Mouse (Mus musculus): ENCODE measurements around the gene Csf1.
A peak's percentile ranks its signal among the peaks of the same experiment; 100 is the strongest.

Csf1 gene

GRCm38 (mm10) chr3:107778016-107778415 lies 17.7 kb upstream of the Csf1 start:
- no peak for DNase-seq

- DNase-seq: no peak
Measured at GRCm38 (mm10) chr3:107776295-107776694, 16.0 kb upstream of the Csf1 start.

GRCm38 (mm10) chr3:107775736-107776135 lies 15.5 kb upstream of the Csf1 start:
- DNase-seq: no peak

GRCm38 (mm10) chr3:107775056-107775455 lies 14.8 kb upstream of the Csf1 start:
- DNase-seq: no peak

- no peak for DNase-seq
Measured at GRCm38 (mm10) chr3:107772860-107773259, 12.6 kb upstream of the Csf1 start.

GRCm38 (mm10) chr3:107769692-107770091 lies 9.4 kb upstream of the Csf1 start:
- DNase-seq: no peak

GRCm38 (mm10) chr3:107768104-107768989 lies 8.1 kb upstream of the Csf1 start:
- no peak for DNase-seq

GRCm38 (mm10) chr3:107766804-107767203 lies 6.5 kb upstream of the Csf1 start:
- DNase-seq: no peak

GRCm38 (mm10) chr3:107765979-107766378 lies 5.7 kb upstream of the Csf1 start:
- no peak for DNase-seq

GRCm38 (mm10) chr3:107763552-107763951 lies 3.3 kb upstream of the Csf1 start:
- DNase-seq: no peak

GRCm38 (mm10) chr3:107761446-107761845 lies 1.2 kb upstream of the Csf1 start:
- DNase-seq: no peak

- DNase-seq: no peak
Measured at GRCm38 (mm10) chr3:107760771-107761170, 502 bp upstream of the Csf1 start.

- DNase-seq: no peak
Measured at GRCm38 (mm10) chr3:107758638-107759037, 1.6 kb downstream of the Csf1 start.

GRCm38 (mm10) chr3:107758176-107758575 lies 2.1 kb downstream of the Csf1 start:
- DNase-seq: no peak

- DNase-seq: no peak
Measured at GRCm38 (mm10) chr3:107757365-107758129, 2.7 kb downstream of the Csf1 start.

GRCm38 (mm10) chr3:107756481-107756866 lies 3.8 kb downstream of the Csf1 start:
- no peak for DNase-seq

- DNase-seq: no peak
Measured at GRCm38 (mm10) chr3:107755702-107756480, 4.4 kb downstream of the Csf1 start.

GRCm38 (mm10) chr3:107754632-107755031 lies 5.6 kb downstream of the Csf1 start:
- peak; percentile 58 for DNase-seq

GRCm38 (mm10) chr3:107751607-107752006 lies 8.7 kb downstream of the Csf1 start:
- no peak for DNase-seq

- DNase-seq: no peak
Measured at GRCm38 (mm10) chr3:107750775-107751540, 9.3 kb downstream of the Csf1 start.

GRCm38 (mm10) chr3:107749446-107749845 lies 10.8 kb downstream of the Csf1 start:
- no peak for DNase-seq

- DNase-seq: peak; percentile 32
Measured at GRCm38 (mm10) chr3:107748260-107748955, 11.9 kb downstream of the Csf1 start.

All from thymus, postnatal 4 days (tissue).